Mouse (Mus musculus) E14TG2a.4 (cell line): ENCODE data around the gene Tmem202.

Experiments
- CTCF ChIP-seq: conservative IDR thresholded peaks from 2 replicates; pipeline ENCODE4 v1.5.1; 2014; ENCODE audit warnings: low read length
- NANOG ChIP-seq: IDR thresholded peaks from 2 replicates; pipeline ENCODE4 v1.6.1; 2014; ENCODE audit warnings: borderline replicate concordance, low read length, mixed read lengths
- POU5F1 ChIP-seq: IDR thresholded peaks from 2 replicates; pipeline ENCODE4 v1.6.1; 2014; ENCODE audit warnings: low read length, borderline replicate concordance

- TF ChIP-seq POU5F1, result no peak
- no peak for TF ChIP-seq CTCF
- TF ChIP-seq NANOG, result peak; percentile 95
Measured at GRCm38 (mm10) chr9:59548961-59549487, 9.4 kb upstream of the Tmem202 start.
